Mouse (Mus musculus): Measurements from ENCODE around the gene Tbrg1.

Gene Tbrg1

DNA sequence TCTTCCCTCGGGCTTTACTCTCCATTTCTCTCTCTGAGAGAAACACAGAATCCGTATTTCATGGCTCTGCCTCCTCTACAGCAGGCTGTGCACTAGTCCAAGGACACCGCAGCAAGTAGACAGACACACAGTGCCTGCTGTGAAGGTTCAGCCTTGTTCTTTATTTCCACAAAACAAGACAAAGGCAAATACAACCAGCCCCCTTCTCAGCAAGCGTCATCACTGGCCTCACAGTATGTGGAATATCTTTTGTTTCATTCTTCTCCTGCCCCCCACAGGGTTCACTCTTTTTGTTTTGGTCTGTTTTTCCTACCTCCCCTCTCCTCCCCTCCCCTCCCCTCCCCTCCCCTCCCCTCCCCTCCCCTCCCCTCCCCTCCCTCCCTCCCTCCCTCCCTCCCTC, 28.5 kb downstream of the Tbrg1 start:
- DNase-seq, result no peak

DNA sequence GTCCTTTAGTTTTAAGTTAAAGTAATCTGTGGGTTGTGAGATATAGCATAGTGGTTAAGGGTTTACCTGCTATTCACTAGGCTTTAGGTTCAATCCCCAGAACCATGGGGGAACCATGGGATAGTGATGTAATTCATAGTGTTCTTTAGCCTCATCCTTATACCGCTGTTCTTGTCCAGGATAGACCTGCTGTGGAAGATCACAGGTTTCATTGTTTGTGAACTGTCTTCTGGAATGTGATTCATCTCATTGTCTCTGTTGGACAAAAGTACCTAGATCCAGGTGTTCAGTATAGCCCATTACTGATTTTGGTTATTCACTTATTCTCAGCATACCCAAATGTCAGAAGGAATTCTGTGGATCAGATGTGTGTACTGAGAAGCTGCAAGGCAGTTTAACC, 29.8 kb downstream of the Tbrg1 start:
- DNase-seq, result no peak

DNA sequence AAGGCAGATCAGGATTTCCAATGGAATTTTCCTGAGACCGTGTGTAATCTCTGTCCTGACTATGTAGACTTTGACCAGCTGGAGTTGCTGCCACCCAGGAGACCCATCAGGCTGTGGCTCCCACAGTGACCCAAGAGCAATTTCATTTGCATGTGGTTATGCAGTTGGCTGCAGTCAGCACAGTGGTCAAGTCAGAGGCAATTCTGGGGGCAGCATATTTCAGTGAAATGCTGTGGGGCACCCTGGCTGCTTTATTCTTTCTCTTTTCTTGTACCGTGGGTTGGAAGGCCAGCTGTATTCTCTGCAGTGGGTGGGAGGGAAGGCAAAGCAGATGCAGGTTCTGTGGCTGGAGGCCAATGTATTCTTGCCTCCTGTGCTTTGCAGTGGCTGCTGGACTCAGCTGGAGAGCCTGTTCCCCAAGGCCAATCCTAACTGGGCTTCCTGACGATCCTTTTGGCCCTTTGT, 31.0 kb downstream of the Tbrg1 start:
- peak; percentile 49 for DNase-seq

DNA sequence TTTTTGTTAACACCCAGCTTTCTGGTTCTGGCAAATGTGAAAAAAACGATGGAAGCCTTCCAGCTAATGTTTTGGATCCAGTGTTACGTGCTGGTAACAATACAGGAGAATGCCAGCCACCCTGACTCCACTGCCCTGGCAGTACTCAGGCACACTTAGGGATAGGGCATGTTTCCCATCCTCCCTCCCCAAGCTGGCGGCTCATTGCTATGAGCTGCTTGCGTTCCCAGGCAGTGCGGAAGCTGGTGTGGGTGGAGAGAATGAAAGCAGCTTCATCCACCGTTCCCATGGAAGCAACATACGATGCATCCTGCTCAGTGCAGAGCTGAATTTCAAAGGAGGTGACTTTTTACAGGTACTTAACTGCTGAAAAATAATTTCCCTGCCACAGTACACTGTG, 31.5 kb downstream of the Tbrg1 start:
- DNase-seq, result no peak

DNA sequence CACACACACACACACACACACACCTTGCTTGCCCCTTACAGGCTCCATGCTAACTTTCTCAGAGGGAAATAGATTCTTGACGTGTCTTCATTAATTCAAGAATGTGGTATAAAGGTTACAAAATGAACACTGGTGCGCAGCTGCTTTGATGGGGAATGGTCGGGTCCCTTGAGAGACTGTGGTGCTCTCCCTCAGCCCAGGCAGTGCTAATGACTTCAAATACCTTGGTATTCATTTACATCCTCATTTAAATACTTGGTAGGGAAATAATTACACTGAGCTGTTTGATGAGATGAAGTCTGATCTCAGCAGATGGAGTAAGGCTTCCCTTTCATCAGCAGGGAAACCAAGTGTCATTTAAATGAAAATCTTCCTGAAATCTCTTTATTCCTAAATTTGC, 32.0 kb downstream of the Tbrg1 start:
- DNase-seq, result no peak

DNA sequence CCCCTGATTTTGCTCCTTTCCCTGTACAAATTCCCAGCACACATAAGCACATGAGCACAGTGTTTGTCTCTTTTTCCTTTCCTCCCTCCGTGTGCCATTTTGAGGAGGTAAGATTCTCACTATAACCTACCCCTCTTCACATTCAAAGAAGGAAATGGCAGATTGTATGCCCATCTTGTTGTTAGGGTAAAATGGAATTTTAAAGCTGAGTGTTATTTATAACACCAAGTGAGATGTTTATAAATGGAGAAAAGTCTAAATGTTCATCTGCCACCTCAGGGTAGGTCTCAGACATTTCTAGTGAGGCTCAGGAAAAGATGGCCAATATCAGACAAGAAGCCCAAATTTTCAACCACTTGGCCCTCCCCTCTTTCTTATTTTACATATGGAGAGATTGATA, 32.6 kb downstream of the Tbrg1 start:
- no peak for DNase-seq

DNA sequence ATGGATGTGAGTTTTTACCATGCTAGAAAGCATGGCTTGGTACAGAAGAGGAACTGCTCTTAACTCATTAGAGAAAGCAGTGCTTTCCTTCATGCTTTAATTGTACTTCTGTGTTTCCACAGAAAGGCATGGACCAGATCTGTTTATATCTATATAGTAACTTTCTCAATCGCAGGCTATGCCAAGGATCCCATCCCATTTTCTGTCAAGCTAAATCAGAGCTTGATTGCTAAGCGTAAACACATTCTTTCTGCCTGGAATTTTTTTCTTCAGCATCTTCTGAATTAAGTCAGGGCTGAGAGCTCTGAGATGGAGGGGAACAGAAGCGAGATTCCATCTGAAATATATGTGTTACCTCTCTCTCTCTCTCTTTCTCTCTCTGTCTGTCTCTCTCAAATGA, 33.1 kb downstream of the Tbrg1 start:
- DNase-seq, result no peak

DNA sequence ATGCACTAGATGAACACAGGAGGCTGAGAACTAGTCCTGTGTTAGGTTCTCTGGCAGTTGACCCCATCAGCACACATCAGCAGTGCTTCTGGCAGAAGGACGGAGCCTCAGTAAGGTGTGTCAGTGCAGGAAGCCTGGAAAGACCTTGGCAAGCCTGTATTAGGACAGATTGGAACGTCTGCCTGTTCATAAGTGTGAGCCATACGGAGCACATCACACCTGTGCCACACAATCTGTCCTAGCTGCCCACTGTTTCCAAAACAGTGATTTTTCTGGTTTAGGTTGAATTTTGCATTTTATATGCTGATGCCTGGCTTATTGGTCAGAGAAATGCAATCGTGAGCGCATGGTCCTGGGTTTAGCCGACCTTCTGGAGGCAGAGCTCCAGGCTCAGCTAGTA, 35.8 kb downstream of the Tbrg1 start:
- no peak for DNase-seq

DNA sequence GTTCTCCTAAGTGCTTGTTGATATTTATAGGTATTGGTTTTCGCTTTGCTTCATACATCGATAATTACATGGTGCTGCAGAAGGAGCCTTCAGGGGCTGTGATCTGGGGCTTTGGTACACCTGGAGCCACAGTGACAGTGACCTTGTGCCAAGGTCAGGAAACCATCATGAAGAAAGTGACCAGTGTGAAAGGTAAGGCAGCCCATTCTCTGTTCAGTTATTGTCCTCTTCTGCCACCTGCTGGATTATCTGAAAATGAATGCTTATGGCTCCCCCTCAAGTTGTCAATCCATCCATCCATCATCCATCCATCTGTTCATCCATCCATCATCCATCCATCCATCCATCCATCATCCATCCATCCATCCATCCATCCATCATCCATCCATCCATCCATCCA, 40.3 kb downstream of the Tbrg1 start:
- peak; percentile 55 for DNase-seq

DNA sequence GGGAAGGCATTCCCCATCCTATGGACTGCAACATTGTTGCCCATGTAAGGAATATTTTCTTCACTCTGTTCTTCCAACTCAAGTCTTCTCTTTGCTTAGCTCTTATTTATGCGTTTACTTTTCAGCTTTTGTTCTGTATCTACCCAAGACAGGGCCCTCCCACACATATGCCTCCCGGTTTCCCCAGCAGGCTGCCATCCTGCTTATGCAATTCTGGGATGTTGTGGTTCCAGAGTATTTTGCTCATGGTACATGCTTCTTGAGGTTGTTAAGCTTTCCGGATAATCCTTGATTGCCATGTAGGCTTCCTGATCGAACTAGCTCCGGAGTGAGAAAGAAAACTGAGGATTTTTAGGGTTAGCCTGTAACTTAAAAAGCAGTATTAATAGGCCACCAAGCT, 41.9 kb downstream of the Tbrg1 start:
- DNase-seq, result no peak

DNA sequence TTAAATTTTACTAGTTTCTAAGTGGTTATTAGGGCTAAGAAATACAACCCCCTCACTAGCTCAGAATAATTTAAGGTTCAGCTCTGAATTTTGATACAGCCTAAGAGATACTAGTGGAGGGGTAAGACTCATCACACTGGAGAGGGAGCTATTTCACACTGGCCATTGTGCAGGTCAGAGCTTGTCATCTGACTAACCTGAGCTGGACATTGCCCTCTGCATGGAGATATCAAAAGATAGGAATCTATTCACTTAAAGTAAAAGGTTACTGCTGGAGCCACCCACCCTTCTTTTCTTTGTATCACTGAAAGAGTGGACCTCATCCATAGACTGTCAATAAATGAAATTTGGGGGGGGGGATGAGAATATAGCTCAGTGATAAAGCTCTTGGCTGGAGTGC, 42.8 kb downstream of the Tbrg1 start:
- DNase-seq, result no peak

DNA sequence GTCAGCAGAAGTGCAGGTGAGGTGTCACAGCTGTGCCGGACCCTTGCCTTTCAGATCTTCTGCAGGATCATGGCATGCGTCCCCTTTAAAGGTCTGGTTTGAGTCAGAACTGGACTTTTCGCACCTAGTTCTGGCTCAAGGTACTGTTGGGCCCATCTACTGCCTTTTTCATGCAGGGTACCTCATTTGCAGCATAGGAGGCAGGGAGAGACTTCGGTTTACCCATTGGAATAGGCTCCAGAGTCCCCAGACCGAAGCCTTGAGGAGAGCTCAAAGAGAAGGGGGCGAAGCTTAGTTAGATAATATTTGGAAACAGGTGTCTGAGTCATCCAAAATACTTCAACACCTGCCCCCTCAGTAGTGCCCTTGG, 43.2 kb downstream of the Tbrg1 start:
- DNase-seq, result no peak

DNA sequence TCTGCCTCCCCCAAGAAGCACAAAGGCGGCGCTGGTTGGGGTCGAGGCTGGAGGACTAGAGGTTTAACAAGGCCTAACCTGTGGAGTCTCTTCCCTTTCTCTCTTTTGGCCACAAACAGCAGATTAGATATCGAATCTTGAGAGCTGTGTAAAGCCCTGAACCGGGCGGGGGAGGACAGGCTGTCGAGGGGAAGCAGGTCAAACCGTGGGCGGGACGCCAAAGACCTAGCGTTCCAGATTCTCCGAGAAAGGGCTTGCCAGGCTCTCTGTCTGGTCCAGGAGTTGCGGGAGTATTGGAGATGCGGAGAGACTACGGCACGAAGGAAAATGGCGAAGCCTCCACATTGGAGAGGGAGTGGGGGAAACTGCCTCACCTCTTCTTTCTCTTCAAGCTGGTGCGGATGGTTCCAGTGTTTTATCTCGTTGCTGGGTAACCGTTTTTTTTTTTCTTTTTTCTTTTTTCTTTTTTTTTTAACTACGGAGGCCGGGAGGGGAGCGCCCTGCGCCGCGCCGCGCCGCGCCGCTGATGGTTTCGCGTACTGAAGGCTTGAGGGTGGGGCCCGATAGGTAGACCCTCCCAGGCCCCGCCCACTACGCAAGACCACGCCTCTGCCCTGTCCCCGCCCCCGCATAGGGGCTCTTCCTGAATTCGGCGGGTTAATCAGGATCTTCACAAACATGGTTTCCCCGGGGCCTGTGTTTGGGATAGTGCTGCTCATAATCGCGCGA, 43.8 kb downstream of the Tbrg1 start, which contains the start of gene Spa17:
Gene Spa17, minus strand, starts transcription at position 541 of the 729 bp plus-strand sequence.
- peak; percentile 94 for DNase-seq

DNA sequence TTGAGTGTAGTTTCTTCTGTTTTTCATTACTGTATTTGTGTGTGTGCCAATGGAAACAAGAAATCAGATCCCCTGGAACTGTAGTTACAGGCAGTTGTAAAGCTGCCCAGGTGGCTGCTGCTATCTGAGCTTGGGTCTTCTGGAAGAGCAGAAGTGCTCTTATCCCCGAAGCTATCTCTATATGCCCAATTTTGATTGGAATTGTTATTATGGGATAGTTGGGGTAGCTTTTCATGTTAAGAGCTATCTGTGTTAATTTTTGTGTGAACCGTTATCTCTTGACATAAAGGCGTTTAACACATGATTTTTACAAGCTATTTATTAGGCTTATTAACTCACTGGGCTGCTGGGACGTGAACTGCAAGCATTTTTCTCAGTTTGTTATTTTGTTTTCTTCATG, 47.6 kb downstream of the Tbrg1 start:
- DNase-seq, result no peak

DNA sequence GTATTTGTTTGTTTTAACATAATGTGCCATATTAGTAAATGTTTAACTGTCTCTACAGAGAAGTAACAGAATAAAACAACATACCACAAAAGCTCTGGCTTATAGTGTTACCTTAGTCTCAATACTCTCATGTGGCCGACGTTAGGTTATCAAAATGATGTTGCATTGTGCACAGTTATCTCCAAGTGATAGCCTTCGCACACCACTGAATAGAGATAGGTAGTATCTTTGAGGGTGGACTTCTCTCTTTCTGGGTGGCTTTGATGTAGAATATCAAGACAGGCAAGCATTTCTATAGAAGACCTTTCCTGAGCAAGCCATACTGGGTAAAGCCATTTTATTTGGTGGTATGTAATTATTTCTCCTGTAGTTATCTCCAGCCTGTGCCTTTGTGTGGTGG, 52.0 kb downstream of the Tbrg1 start:
- DNase-seq, result no peak

DNA sequence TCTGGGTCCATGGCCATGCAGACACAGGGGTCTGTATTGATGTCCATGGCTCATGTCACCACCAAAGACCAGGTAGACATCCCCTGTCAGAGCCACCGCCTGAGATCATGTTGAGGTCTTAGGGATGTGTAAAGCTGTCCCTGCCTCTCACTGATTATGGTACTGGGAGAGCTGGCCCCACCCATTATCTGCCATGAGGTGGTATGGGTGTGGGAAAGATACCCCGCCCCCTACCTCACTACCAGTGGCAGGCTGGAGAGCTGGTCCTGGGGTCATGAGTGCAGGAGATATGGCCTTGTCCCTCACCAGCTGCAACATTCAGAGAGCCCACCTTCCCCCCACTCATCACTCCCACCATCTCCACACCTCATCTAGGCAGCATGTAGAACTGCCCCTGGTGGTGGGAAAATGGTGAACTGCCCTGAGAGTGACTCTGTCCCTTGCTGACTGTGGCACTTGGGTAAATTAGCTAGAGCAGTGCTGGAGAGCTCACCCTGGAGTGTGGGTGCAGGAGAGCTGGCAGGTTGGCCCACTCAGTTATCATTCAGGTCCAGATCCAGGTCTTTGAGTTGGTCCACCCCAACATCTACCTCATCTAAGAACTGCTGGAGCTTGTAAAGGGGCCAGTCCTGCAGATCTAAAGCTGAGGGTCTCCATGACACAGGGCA, 56.4 kb downstream of the Tbrg1 start:
- DNase-seq, result no peak
